Mouse (Mus musculus) embryonic facial prominence, embryonic 11.5 days (tissue): Measurements from ENCODE around the gene Tbc1d10c. TPM values are rescaled to one million over a fixed set of nuclear protein-coding genes. Genes with fewer than 3 reads are reported as not detected.

ENCODE experiments used
- ATAC-seq: fragments of 200-750 bp; cut with Nextera tagmentation; replicated peaks from 2 replicates; pipeline ENCODE4 v1.8.0; 2017; ENCODE audit warnings: low read depth; ENCODE audit not compliant: insufficient number of reproducible peaks, low FRiP score, low TSS enrichment
- DNase-seq: peaks from one replicate; pipeline ENCODE4 v3.0.0-alpha.2; 2015; ENCODE audit warnings: low spot score
- H3K27ac ChIP-seq: fragments of 300-500 bp; sonication (generic); replicated peaks from 2 replicates; pipeline ENCODE4 v1.5.1; 2014; ENCODE audit warnings: mild to moderate bottlenecking, low read depth, low read length, control low read depth
- H3K27me3 ChIP-seq: fragments of 300-500 bp; sonication (generic); 2 replicates; pipeline ENCODE4 v1.6.1; 2014; ENCODE audit warnings: mild to moderate bottlenecking, low read length, moderate library complexity, mixed read lengths; ENCODE audit not compliant: control insufficient read depth, insufficient read depth
- H3K36me3 ChIP-seq: fragments of 300-500 bp; sonication (generic); replicated peaks from 2 replicates; pipeline ENCODE4 v1.6.1; 2014; ENCODE audit warnings: low read depth, mild to moderate bottlenecking, low read length, moderate library complexity, mixed read lengths; ENCODE audit not compliant: control insufficient read depth, insufficient read depth
- H3K4me1 ChIP-seq: fragments of 300-500 bp; sonication (generic); 2 replicates; pipeline ENCODE4 v1.6.1; 2014; ENCODE audit warnings: low read length, mixed read lengths; ENCODE audit not compliant: control insufficient read depth, insufficient read depth
- H3K4me2 ChIP-seq: fragments of 300-500 bp; sonication (generic); 2 replicates; pipeline ENCODE4 v1.6.1; 2014; ENCODE audit warnings: low read depth, mild to moderate bottlenecking, control low read depth, low read length, moderate library complexity
- H3K4me3 ChIP-seq: fragments of 300-500 bp; sonication (generic); 2 replicates; pipeline ENCODE4 v1.5.1; 2014; ENCODE audit warnings: low read depth, low read length, control low read depth
- H3K9ac ChIP-seq: fragments of 300-500 bp; sonication (generic); replicated peaks from 2 replicates; pipeline ENCODE4 v1.6.1; 2014; ENCODE audit warnings: mild to moderate bottlenecking, control low read depth, low read length
- H3K9me3 ChIP-seq: fragments of 300-500 bp; sonication (generic); replicated peaks from 2 replicates; pipeline ENCODE4 v1.6.1; 2016; ENCODE audit warnings: mild to moderate bottlenecking, low read length, inconsistent platforms, mixed read lengths; ENCODE audit not compliant: control insufficient read depth
- WGBS: fragments of 180-500 bp; shearing (Covaris S2); extraction: QIAGEN DNeasy Blood & Tissue Kit; methylation state at CpG from one replicate; pipeline ENCODE4 v1.1.7; 2014; 5-methylcytosine and 5-hydroxymethylcytosine counted together
- polyA plus RNA-seq: library from polyadenylated mRNA; unstranded; fragments of >200 nt; fragmentation: Nextera tagmentation; extraction: Ambion mirVana; gene quantifications from 2 replicates; pipeline ENCODE4 v1.2.1, GENCODE M21; 2014

Gene Tbc1d10c
- polyA plus RNA-seq, 1 experiment from 2014 or later: 1.4 TPM

GRCm38 (mm10) chr19:4152445-4153231, 38.4 kb downstream of the Tbc1d10c start:
- 82% methylated on average over 8 of the region's 8 CpGs for WGBS

GRCm38 (mm10) chr19:4151898-4152297, 39.2 kb downstream of the Tbc1d10c start:
- Histone ChIP-seq H3K36me3 (no peaks in the 10 kb centered on the region; the same call in none of the 2 replicates), H3K4me3 (no peak overlapping the region), H3K4me2 (no peak overlapping the region), H3K9me3 (no peaks in the 10 kb centered on the region), H3K27ac (no peak overlapping the region), H3K27me3 (no peaks in the 10 kb centered on the region), H3K4me1 (peaks cover 4% of the 10 kb centered on the region), H3K9ac (no peak overlapping the region)
- DNase-seq (no peak), ATAC-seq (no peak)
- WGBS: 90% methylated on average over 5 of the region's 5 CpGs

More at GRCm38 (mm10) chr19:4152445-4153231, 38.4 kb downstream of the Tbc1d10c start:
- H3K4me1 ChIP-seq: peaks cover 4% of the 10 kb centered on the region
- H3K36me3 ChIP-seq: no peaks in the 10 kb centered on the region; the same call in none of the 2 replicates
- no peak overlapping the region for H3K4me2 ChIP-seq
- ATAC-seq (no peak), DNase-seq (no peak)
- no peak overlapping the region for H3K4me3 ChIP-seq
- H3K9ac ChIP-seq: no peak overlapping the region
- no peaks in the 10 kb centered on the region for H3K27me3 ChIP-seq
- H3K27ac ChIP-seq: no peak overlapping the region
- H3K9me3 ChIP-seq: no peaks in the 10 kb centered on the region

DNA sequence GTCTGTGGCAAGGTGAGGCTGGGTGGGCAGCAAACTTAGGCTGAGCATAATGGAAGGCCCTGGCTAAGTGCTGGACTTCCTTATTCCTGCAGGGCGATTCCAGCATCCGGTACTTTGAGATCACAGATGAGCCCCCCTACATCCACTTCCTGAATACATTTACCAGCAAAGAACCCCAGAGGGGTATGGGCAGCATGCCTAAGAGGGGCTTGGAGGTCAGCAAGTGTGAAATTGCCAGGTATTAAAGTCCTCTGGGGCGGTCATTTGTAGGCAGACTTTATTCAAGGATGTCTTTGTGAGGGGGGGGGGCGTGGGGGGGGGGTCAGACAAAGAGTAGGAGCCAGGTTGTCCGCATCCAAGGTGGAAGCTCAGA, 39.6 kb downstream of the Tbc1d10c start:
- no peak for DNase-seq

DNA sequence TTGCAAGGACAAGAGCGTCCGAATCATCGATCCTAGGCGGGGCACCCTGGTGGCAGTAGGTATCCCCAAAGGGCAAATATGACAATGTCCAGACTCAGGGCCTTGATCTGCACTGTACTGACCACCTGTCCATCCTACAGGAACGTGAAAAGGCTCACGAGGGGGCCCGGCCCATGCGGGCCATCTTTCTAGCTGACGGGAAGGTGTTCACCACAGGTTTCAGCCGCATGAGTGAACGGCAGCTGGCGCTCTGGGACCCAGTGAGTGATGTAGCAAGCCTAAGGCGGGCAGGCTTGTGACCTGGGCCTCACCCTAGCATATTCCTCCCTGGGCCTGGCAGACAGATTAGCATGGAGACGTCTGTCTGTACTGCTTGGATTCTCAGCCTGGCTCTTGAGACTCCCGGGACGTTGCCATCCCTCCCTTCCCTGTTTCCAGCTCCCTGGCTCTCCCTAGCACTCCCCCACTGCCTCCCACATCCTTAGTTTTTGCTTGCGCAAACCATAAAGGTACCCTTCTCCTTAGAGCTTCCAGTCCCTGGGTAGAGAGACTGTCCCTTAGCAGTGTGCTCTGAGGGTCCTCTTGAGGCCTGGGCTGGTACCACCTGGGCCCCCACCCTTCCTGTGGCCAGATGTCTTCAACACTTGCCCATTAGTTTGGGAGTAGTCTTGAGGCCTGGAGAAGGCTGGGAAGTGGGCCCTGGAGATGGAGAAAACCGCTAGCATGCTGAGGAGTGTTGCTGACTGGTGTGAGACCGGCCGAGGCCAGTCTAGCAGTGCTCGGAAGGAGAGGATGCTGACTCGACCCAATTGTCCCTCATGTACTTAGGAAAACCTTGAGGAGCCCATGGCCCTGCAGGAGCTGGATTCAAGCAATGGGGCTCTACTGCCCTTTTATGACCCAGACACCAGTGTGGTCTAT, 40.3 kb downstream of the Tbc1d10c start:
- H3K4me1 ChIP-seq: peaks cover 4% of the 10 kb centered on the region
- DNase-seq: no peak
- WGBS: 90% methylated on average over 22 of the region's 22 CpGs
- H3K4me2 ChIP-seq: no peak overlapping the region
- no peak for ATAC-seq
- H3K27ac ChIP-seq: no peak overlapping the region
- no peak overlapping the region for H3K9ac ChIP-seq
- no peaks in the 10 kb centered on the region for H3K36me3 ChIP-seq
- no peaks in the 10 kb centered on the region for H3K9me3 ChIP-seq
- H3K27me3 ChIP-seq: no peaks in the 10 kb centered on the region
- H3K4me3 ChIP-seq: no peak overlapping the region

More for the DNA sequence above, 39.6 kb downstream of the Tbc1d10c start:
- ATAC-seq: no peak
- H3K36me3 ChIP-seq: no peaks in the 10 kb centered on the region; the same call in none of the 2 replicates
- no peak overlapping the region for H3K27ac ChIP-seq
- no peak overlapping the region for H3K4me3 ChIP-seq
- peaks cover 4% of the 10 kb centered on the region for H3K4me1 ChIP-seq
- WGBS: 81% methylated on average over 5 of the region's 5 CpGs
- H3K4me2 ChIP-seq: no peak overlapping the region
- no peak overlapping the region for H3K9ac ChIP-seq
- no peaks in the 10 kb centered on the region for H3K9me3 ChIP-seq
- no peaks in the 10 kb centered on the region for H3K27me3 ChIP-seq

- Histone ChIP-seq H3K4me1 (peaks cover 4% of the 10 kb centered on the region), H3K36me3 (no peaks in the 10 kb centered on the region), H3K4me2 (no peak overlapping the region), H3K9ac (no peak overlapping the region), H3K27me3 (no peaks in the 10 kb centered on the region), H3K4me3 (no peak overlapping the region), H3K27ac (no peak overlapping the region), H3K9me3 (no peaks in the 10 kb centered on the region)
- WGBS: 94% methylated on average over 17 of the region's 17 CpGs
- ATAC-seq (no peak), DNase-seq (no peak)
These were observed 41.2 kb downstream of the Tbc1d10c start for GRCm38 (mm10) chr19:4149764-4150461.

- no peak overlapping the region for H3K27ac ChIP-seq
- H3K4me1 ChIP-seq: peaks cover 4% of the 10 kb centered on the region
- ATAC-seq (no peak), DNase-seq (no peak)
- 90% methylated on average over 11 of the region's 11 CpGs for WGBS
- H3K4me2 ChIP-seq: peak overlapping the region; percentile 84
- peak overlapping the region; percentile 78 for H3K9ac ChIP-seq
- no peaks in the 10 kb centered on the region for H3K27me3 ChIP-seq
- no peaks in the 10 kb centered on the region for H3K36me3 ChIP-seq
- peak overlapping the region; percentile 73 for H3K4me3 ChIP-seq
- H3K9me3 ChIP-seq: no peaks in the 10 kb centered on the region
These were observed 41.8 kb downstream of the Tbc1d10c start for GRCm38 (mm10) chr19:4149283-4149682.

DNA sequence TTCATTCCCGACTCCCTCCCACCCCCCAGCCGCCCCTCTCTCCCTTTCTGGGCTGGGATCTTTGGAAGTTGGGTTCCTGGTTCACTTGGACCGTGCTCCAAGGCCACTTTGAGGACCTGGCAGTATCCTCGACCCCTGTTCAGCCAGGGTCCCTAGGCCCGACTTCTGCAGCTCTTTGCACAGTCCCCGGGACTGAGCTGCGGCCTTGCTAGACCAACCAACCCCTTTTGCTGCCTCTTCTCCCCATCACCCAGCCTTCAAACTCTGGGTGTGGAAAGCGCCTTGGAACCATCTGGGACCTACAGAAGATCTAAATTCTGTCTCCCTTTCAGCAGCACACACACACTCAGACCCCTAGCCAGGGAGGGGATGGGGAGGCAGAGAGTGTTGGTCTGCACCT, 42.3 kb downstream of the Tbc1d10c start:
- Histone ChIP-seq H3K36me3 (no peaks in the 10 kb centered on the region), H3K4me3 (peak overlapping the region; percentile 73), H3K27ac (no peak overlapping the region; the same call in 1 of the 2 replicates), H3K4me1 (peaks cover 4% of the 10 kb centered on the region), H3K4me2 (peak overlapping the region; percentile 84), H3K9me3 (no peaks in the 10 kb centered on the region), H3K9ac (peak overlapping the region; percentile 78), H3K27me3 (no peaks in the 10 kb centered on the region)
- WGBS: 3% methylated on average over 8 of the region's 8 CpGs
- ATAC-seq: 0 out of 2 replicates have a peak, but pooled peaks have one; percentile 0
- DNase-seq: no peak
